13 mouse cellular contexts compared by ENCODE assay signal in the genomic region with DNA sequence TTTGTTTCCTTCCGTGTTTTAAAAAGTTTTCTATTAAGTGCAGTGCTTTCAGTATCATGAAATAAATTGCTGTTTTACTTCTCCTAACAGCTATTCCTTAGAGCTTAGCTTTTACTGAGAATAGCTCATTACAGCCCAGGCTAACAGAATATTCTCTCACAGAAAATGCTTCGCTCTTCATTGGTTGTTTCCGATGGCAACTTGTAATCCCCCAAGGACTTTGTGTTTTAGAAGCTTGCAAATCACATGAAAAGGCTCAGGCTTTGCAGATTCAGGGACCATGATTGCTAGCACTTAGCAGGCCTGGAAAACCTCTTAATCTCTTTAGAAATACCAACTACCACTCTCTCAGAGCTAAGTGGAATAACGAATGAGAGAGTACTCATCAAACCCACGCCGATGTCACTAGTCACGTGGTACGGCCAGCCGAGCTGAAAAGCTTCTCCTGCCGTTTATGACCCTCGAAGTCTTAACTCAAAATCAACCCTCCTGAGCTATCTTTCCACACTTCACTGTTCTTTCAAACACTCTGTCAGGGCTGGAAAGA. TPM values are rescaled to one million over a fixed set of nuclear protein-coding genes. Genes with fewer than 3 reads are reported as not detected.
DNase-seq lines count a peak whose midpoint lies in the region; ATAC-seq and TF ChIP-seq lines count a peak whose summit lies in the region.
"Had no signal": no experiment of that assay in that cellular context is flagged by ENCODE, and none has a peak within 500 bp of the region (broad histone marks: within the 10 kb centered on the region; RNA-seq: fewer than 3 reads in every experiment).

No protein-coding gene starts in this region.

- no peaks in the 10 kb centered on the region for H3K27me3 ChIP-seq in kidney, postnatal 0 days (ENCODE audit: insufficient read depth, low read length)
- no peaks in the 10 kb centered on the region for H3K27me3 ChIP-seq in forebrain, embryonic 14.5 days (replicated peaks; ENCODE audit: control insufficient read depth, insufficient read depth, low read length)
- no peaks in the 10 kb centered on the region for H3K27me3 ChIP-seq in midbrain, embryonic 15.5 days (replicated peaks)
- H3K27me3 ChIP-seq in stomach, postnatal 0 days (ENCODE audit: control insufficient read depth, insufficient read depth, low read length) = no peaks in the 10 kb centered on the region
- H3K27me3 ChIP-seq: liver, embryonic 12.5 days had no signal

- 50% methylated on average over 11 of the region's 11 CpGs for WGBS in kidney, postnatal 0 days
- WGBS in forebrain, embryonic 14.5 days = 26% methylated on average over 11 of the region's 11 CpGs
- 24% methylated on average over 11 of the region's 11 CpGs for WGBS in midbrain, embryonic 15.5 days
- 72% methylated on average over 11 of the region's 11 CpGs for WGBS in stomach, postnatal 0 days

- H3K9ac ChIP-seq in kidney, postnatal 0 days (ENCODE audit: low read depth, low read length) = no peak overlapping the region
- no peak overlapping the region for H3K9ac ChIP-seq in forebrain, embryonic 14.5 days (ENCODE audit: low read length)
- no peak overlapping the region for H3K9ac ChIP-seq in midbrain, embryonic 15.5 days
- no peak overlapping the region for H3K9ac ChIP-seq in stomach, postnatal 0 days (ENCODE audit: low read length)
- H3K9ac ChIP-seq: liver, embryonic 12.5 days had no signal

- H3K4me1 ChIP-seq in kidney, postnatal 0 days (replicated peaks; ENCODE audit: insufficient read depth, low read length) = no peaks in the 10 kb centered on the region
- no peaks in the 10 kb centered on the region; the same call in 1 of the 2 replicates for H3K4me1 ChIP-seq in forebrain, embryonic 14.5 days (ENCODE audit: control insufficient read depth, insufficient read depth, low read length)
- peaks cover 11% of the 10 kb centered on the region for H3K4me1 ChIP-seq in midbrain, embryonic 15.5 days
- H3K4me1 ChIP-seq in stomach, postnatal 0 days (replicated peaks; ENCODE audit: control insufficient read depth, insufficient read depth) = 0 out of 2 replicates have a peak, but pooled peaks cover 2% of the 10 kb centered on the region
- H3K4me1 ChIP-seq: liver, embryonic 12.5 days had no signal

- no peak for TF ChIP-seq CTCF in kidney, postnatal 0 days (IDR thresholded peaks at IDR 0.05; ENCODE audit: low read depth)
- TF ChIP-seq CTCF in stomach, postnatal 0 days (IDR thresholded peaks at IDR 0.05; ENCODE audit: low read depth) = no peak

- TF ChIP-seq EP300 in stomach, postnatal 0 days (optimal IDR thresholded peaks at IDR 0.05) = no peak

- ATAC-seq in kidney, postnatal 0 days (replicated peaks; ENCODE audit: low FRiP score, low read depth) = no peak
- peak; percentile 79 for ATAC-seq in forebrain, embryonic 14.5 days
- ATAC-seq in midbrain, embryonic 15.5 days (replicated peaks) = peak; percentile 71
- ATAC-seq in stomach, postnatal 0 days (ENCODE audit: low FRiP score, low TSS enrichment) = no peak
- ATAC-seq: liver, embryonic 12.5 days had no signal

- H3K9me3 ChIP-seq in kidney, postnatal 0 days (replicated peaks; ENCODE audit: low read length) = no peaks in the 10 kb centered on the region
- no peaks in the 10 kb centered on the region; the same call in 1 of the 2 replicates for H3K9me3 ChIP-seq in forebrain, embryonic 14.5 days (replicated peaks; ENCODE audit: control insufficient read depth, low read length)
- no peaks in the 10 kb centered on the region for H3K9me3 ChIP-seq in midbrain, embryonic 15.5 days
- H3K9me3 ChIP-seq in stomach, postnatal 0 days (ENCODE audit: control insufficient read depth, low read length) = no peaks in the 10 kb centered on the region
- H3K9me3 ChIP-seq: liver, embryonic 12.5 days had no signal

- H3K4me3 ChIP-seq in kidney, postnatal 0 days (replicated peaks; ENCODE audit: low read depth, low read length) = no peak overlapping the region
- H3K4me3 ChIP-seq in forebrain, embryonic 14.5 days (ENCODE audit: low read depth, low read length) = no peak overlapping the region
- H3K4me3 ChIP-seq in midbrain, embryonic 15.5 days = no peak overlapping the region
- no peak overlapping the region for H3K4me3 ChIP-seq in stomach, postnatal 0 days (ENCODE audit: low read depth, low read length)
- H3K4me3 ChIP-seq: layer of hippocampus, adult 2 months; liver, embryonic 12.5 days had no signal

- H3K36me3 ChIP-seq in kidney, postnatal 0 days (ENCODE audit: insufficient read depth, low read length) = no peaks in the 10 kb centered on the region
- no peaks in the 10 kb centered on the region for H3K36me3 ChIP-seq in forebrain, embryonic 14.5 days (ENCODE audit: control insufficient read depth, insufficient read depth, low read length)
- no peaks in the 10 kb centered on the region for H3K36me3 ChIP-seq in midbrain, embryonic 15.5 days (replicated peaks)
- no peaks in the 10 kb centered on the region for H3K36me3 ChIP-seq in stomach, postnatal 0 days (ENCODE audit: control insufficient read depth, insufficient read depth, low read length)
- H3K36me3 ChIP-seq: liver, embryonic 12.5 days had no signal

- no peak overlapping the region for H3K27ac ChIP-seq in kidney, postnatal 0 days
- no peak overlapping the region for H3K27ac ChIP-seq in forebrain, embryonic 14.5 days (ENCODE audit: low read depth, low read length)
- H3K27ac ChIP-seq in midbrain, embryonic 15.5 days = peak overlapping the region; percentile 21; the same call in 1 of the 2 replicates
- H3K27ac ChIP-seq in stomach, postnatal 0 days (replicated peaks) = no peak overlapping the region
- H3K27ac ChIP-seq: layer of hippocampus, adult 2 months; liver, embryonic 12.5 days; macrophage had no signal

- H3K4me2 ChIP-seq in kidney, postnatal 0 days (ENCODE audit: low read length) = no peak overlapping the region
- peak overlapping the region; percentile 10 for H3K4me2 ChIP-seq in forebrain, embryonic 14.5 days (ENCODE audit: low read length)
- H3K4me2 ChIP-seq in midbrain, embryonic 15.5 days = peak overlapping the region; percentile 34
- H3K4me2 ChIP-seq in stomach, postnatal 0 days (replicated peaks; ENCODE audit: low read depth) = no peak overlapping the region
- H3K4me2 ChIP-seq: liver, embryonic 12.5 days had no signal

- peak; percentile 25 for DNase-seq in embryo, embryonic 10.5 days (ENCODE audit: low spot score)
- DNase-seq in embryo, embryonic 10 days (ENCODE audit: low spot score) = no peak
- peak; percentile 10 for DNase-seq in kidney, postnatal 0 days (ENCODE audit: low spot score)
- no peak for DNase-seq in kidney, postnatal 10 days
- DNase-seq in forebrain, embryonic 14.5 days (ENCODE audit: low spot score) = peak; percentile 65
- DNase-seq in stomach, postnatal 0 days (ENCODE audit: low spot score) = no peak
- DNase-seq in ovary, postnatal 14 days (ENCODE audit: low spot score) = no peak
- DNase-seq: cerebellum, postnatal 25 days; right cerebral cortex, adult 18-20 months had no signal

RNA-seq across cellular contexts. Expression of gene Sh3rf1, which starts 45.0 kb away (rescaled TPM):
- 18.1 and 21.8 TPM in 2 replicates for polyA plus RNA-seq in kidney, postnatal 0 days (2015; fragmentation: Nextera tagmentation; extraction: Ambion mirVana)
- polyA plus RNA-seq in forebrain, embryonic 14.5 days (2014; fragmentation: Nextera tagmentation; extraction: Ambion mirVana) = 27.1 and 30.9 TPM in 2 replicates
- polyA plus RNA-seq in midbrain, embryonic 15.5 days (2015; fragmentation: Nextera tagmentation; extraction: Ambion mirVana) = 29.9 and 30.7 TPM in 2 replicates
- polyA plus RNA-seq in stomach, postnatal 0 days (2015; fragmentation: Nextera tagmentation; extraction: Ambion mirVana) = 4.8 and 5.0 TPM in 2 replicates

Comparison
In these comparisons a context has a peak if more than half of its experiments do, and no peak if none do; other contexts are left out.
1. DNase-seq: peak in embryo, embryonic 10.5 days (single experiment), kidney, postnatal 0 days (single experiment) and forebrain, embryonic 14.5 days (single experiment); none in embryo, embryonic 10 days (single experiment), kidney, postnatal 10 days (single experiment), stomach, postnatal 0 days (single experiment) and ovary, postnatal 14 days (single experiment).
2. ATAC-seq: peak in forebrain, embryonic 14.5 days (single experiment) and midbrain, embryonic 15.5 days (single experiment); none in kidney, postnatal 0 days (single experiment) and stomach, postnatal 0 days (single experiment).
3. H3K4me2 ChIP-seq: peak in forebrain, embryonic 14.5 days (single experiment) and midbrain, embryonic 15.5 days (single experiment); none in kidney, postnatal 0 days (single experiment) and stomach, postnatal 0 days (single experiment).